Mouse (Mus musculus) MEL (cell line): ENCODE data around the gene Olfr117. TPM values are rescaled to one million over a fixed set of nuclear protein-coding genes. Genes with fewer than 3 reads are reported as not detected.

Experiments used
- DNase-seq: peaks from one replicate; pipeline ENCODE4 v3.0.0; 2011; ENCODE audit warnings: low read depth, low spot score
- H3K27ac ChIP-seq: 2 replicates; pipeline ENCODE4 v1.5.1; 2012; ENCODE audit warnings: low read depth, mild to moderate bottlenecking, control low read depth, low read length, moderate library complexity; ENCODE audit not compliant: control insufficient read depth
- H3K27me3 ChIP-seq, 2 experiments: fragments of 150-350 bp in 1 of 2; sonication (generic) in 1 of 2; 2 replicates each; pipeline ENCODE4 v1.6.1; 2012; ENCODE audit warnings: low read length in 2 of 2, mild to moderate bottlenecking in 2 of 2, improper control_type of control experiment in 1 of 2, moderate library complexity in 1 of 2; ENCODE audit not compliant: insufficient read depth in 2 of 2, control insufficient read depth in 1 of 2
- H3K36me3 ChIP-seq, 2 experiments: 2 replicates each; pipeline ENCODE4 v1.6.1; 2012 to 2014; ENCODE audit warnings: low read length in 2 of 2, improper control_type of control experiment in 1 of 2, inconsistent platforms in 1 of 2, mild to moderate bottlenecking in 1 of 2; ENCODE audit not compliant: insufficient read depth in 2 of 2, control insufficient read depth in 1 of 2
- H3K4me1 ChIP-seq, 2 experiments: fragments of 150-350 bp in 1 of 2; sonication (generic) in 1 of 2; 2 replicates each; pipeline ENCODE4 v1.6.1; 2012; ENCODE audit warnings: low read length in 2 of 2, improper control_type of control experiment in 1 of 2, mild to moderate bottlenecking in 1 of 2; ENCODE audit not compliant: insufficient read depth in 2 of 2, control insufficient read depth in 1 of 2
- H3K4me3 ChIP-seq, 2 experiments: fragments of 150-350 bp in 1 of 2; sonication (generic) in 1 of 2; 2 replicates each; pipeline ENCODE4 v1.5.1; 2012; ENCODE audit warnings: low read depth in 2 of 2, low read length in 2 of 2, mild to moderate bottlenecking in 2 of 2, moderate library complexity in 2 of 2, control low read depth in 1 of 2, improper control_type of control experiment in 1 of 2; ENCODE audit not compliant: control insufficient read depth in 1 of 2, insufficient read depth in 1 of 2
- H3K79me2 ChIP-seq: 2 replicates; pipeline ENCODE4 v1.6.1; 2012; ENCODE audit warnings: mild to moderate bottlenecking, low read length, moderate library complexity; ENCODE audit not compliant: control insufficient read depth, poor library complexity, insufficient read depth
- H3K9ac ChIP-seq: 2 replicates; pipeline ENCODE4 v1.6.1; 2012; ENCODE audit warnings: low read depth, mild to moderate bottlenecking, control low read depth, low read length, moderate library complexity; ENCODE audit not compliant: control insufficient read depth, poor library complexity, severe bottlenecking
- H3K9me3 ChIP-seq: fragments of 150-350 bp; sonication (generic); replicated peaks from 2 replicates; pipeline ENCODE4 v1.6.1; 2012; ENCODE audit warnings: mild to moderate bottlenecking, low read length, improper control_type of control experiment, moderate library complexity; ENCODE audit not compliant: insufficient read depth
- CTCF ChIP-seq, 3 experiments: IDR thresholded peaks in 2 of 3; conservative IDR thresholded peaks in 1 of 3; 2 replicates each; pipeline ENCODE4 v1.5.1; 2011 to 2012; ENCODE audit warnings: low read length in 3 of 3, low read depth in 2 of 3, mild to moderate bottlenecking in 2 of 3, improper control_type of control experiment in 1 of 3, inconsistent platforms in 1 of 3, mixed read lengths in 1 of 3, moderate library complexity in 1 of 3; ENCODE audit not compliant: control insufficient read depth in 1 of 3, insufficient read depth in 1 of 3, poor library complexity in 1 of 3, severe bottlenecking in 1 of 3
- E2F4 ChIP-seq: IDR thresholded peaks from 2 replicates; pipeline ENCODE4 v1.6.1; 2011; ENCODE audit warnings: low read depth, low read length, improper control_type of control experiment, borderline replicate concordance
- ELF1 ChIP-seq: IDR thresholded peaks from 2 replicates; pipeline ENCODE4 v1.6.1; 2014; ENCODE audit warnings: low read depth, mild to moderate bottlenecking, inconsistent platforms, low read length, improper control_type of control experiment, moderate library complexity
- EP300 ChIP-seq, 2 experiments: IDR thresholded peaks; 2 replicates each; pipeline ENCODE4 v1.6.1; 2011; ENCODE audit warnings: improper control_type of control experiment in 2 of 2, low read length in 2 of 2, low read depth in 1 of 2, mild to moderate bottlenecking in 1 of 2
- ETS1 ChIP-seq: IDR thresholded peaks from 2 replicates; pipeline ENCODE4 v1.6.1; 2012; ENCODE audit warnings: low read depth, mild to moderate bottlenecking, inconsistent platforms, low read length, improper control_type of control experiment, moderate library complexity
- GATA1 ChIP-seq: IDR thresholded peaks from 2 replicates; pipeline ENCODE4 v1.6.1; 2011; ENCODE audit warnings: low read depth, low read length, improper control_type of control experiment
- JUND ChIP-seq: IDR thresholded peaks from 2 replicates; pipeline ENCODE4 v1.6.1; 2011; ENCODE audit warnings: low read depth, mild to moderate bottlenecking, improper control_type of control experiment, low read length
- MXI1 ChIP-seq: IDR thresholded peaks from 2 replicates; pipeline ENCODE4 v1.6.1; 2011; ENCODE audit warnings: mild to moderate bottlenecking, low read depth, low read length, improper control_type of control experiment
- NELFE ChIP-seq: IDR thresholded peaks from 2 replicates; pipeline ENCODE4 v1.6.1; 2011; ENCODE audit warnings: low read depth, low read length, improper control_type of control experiment
- NRF1 ChIP-seq: IDR thresholded peaks from 2 replicates; pipeline ENCODE4 v1.6.1; 2014; ENCODE audit warnings: low read depth, mild to moderate bottlenecking, inconsistent platforms, low read length, improper control_type of control experiment, moderate library complexity; ENCODE audit not compliant: poor library complexity, insufficient read depth, severe bottlenecking
- POLR2A ChIP-seq, 2 experiments: IDR thresholded peaks; 2 replicates each; pipeline ENCODE4 v1.6.1; 2011 to 2012; ENCODE audit warnings: low read length in 2 of 2, mild to moderate bottlenecking in 2 of 2, control low read depth in 1 of 2, improper control_type of control experiment in 1 of 2, low read depth in 1 of 2, moderate library complexity in 1 of 2; ENCODE audit not compliant: control insufficient read depth in 1 of 2, insufficient read depth in 1 of 2, poor library complexity in 1 of 2
- POLR2AphosphoS2 ChIP-seq: IDR thresholded peaks from 2 replicates; pipeline ENCODE4 v1.6.1; 2011; ENCODE audit warnings: low read length, improper control_type of control experiment
- POLR2AphosphoS5 ChIP-seq: IDR thresholded peaks from 2 replicates; pipeline ENCODE4 v1.6.1; 2012; ENCODE audit warnings: low read depth, borderline replicate concordance, mild to moderate bottlenecking, inconsistent platforms, low read length, moderate library complexity, mixed read lengths
- RAD21 ChIP-seq: IDR thresholded peaks from 2 replicates; pipeline ENCODE4 v1.6.1; 2011; ENCODE audit warnings: mild to moderate bottlenecking, low read depth, low read length, improper control_type of control experiment
- SMC3 ChIP-seq: IDR thresholded peaks from 2 replicates; pipeline ENCODE4 v1.6.1; 2011; ENCODE audit warnings: low read depth, low read length, improper control_type of control experiment
- TBP ChIP-seq: IDR thresholded peaks from 2 replicates; pipeline ENCODE4 v1.8.0; 2011; ENCODE audit warnings: low read depth, low read length, improper control_type of control experiment
- TCF12 ChIP-seq: IDR thresholded peaks from 2 replicates; pipeline ENCODE4 v1.6.1; 2014; ENCODE audit warnings: low read depth, mild to moderate bottlenecking, inconsistent platforms, low read length, improper control_type of control experiment, moderate library complexity
- USF2 ChIP-seq, 2 experiments: IDR thresholded peaks; 2 replicates each; pipeline ENCODE4 v1.6.1; 2011 to 2012; ENCODE audit warnings: improper control_type of control experiment in 2 of 2, low read length in 2 of 2, borderline replicate concordance in 1 of 2, inconsistent platforms in 1 of 2, low read depth in 1 of 2, mild to moderate bottlenecking in 1 of 2; ENCODE audit not compliant: insufficient read depth in 1 of 2
- polyA plus RNA-seq, 2 experiments: library from polyadenylated mRNA; stranded (reverse) in 1 of 2; unstranded in 1 of 2; fragments of >175 nt in 1 of 2; fragments of >200 nt in 1 of 2; gene quantifications; 2 replicates each; pipeline versions ENCODE4 v1.2.1 to v1.2.4; 2012; ENCODE audit warnings: low replicate concordance in 2 of 2, low read depth in 1 of 2; ENCODE audit not compliant: insufficient read length in 2 of 2, insufficient read depth in 1 of 2, missing spikeins in 1 of 2
- total RNA-seq: library from RNA; depleted of rRNA; stranded (reverse); fragments of 300-350 nt; gene quantifications from 2 replicates; pipeline ENCODE4 v1.2.3, GENCODE M21; 2012; rRNA removed

The Olfr117 gene
- total and polyA plus RNA-seq, 3 experiments, result 0.03 TPM; not detected in 2

DNA sequence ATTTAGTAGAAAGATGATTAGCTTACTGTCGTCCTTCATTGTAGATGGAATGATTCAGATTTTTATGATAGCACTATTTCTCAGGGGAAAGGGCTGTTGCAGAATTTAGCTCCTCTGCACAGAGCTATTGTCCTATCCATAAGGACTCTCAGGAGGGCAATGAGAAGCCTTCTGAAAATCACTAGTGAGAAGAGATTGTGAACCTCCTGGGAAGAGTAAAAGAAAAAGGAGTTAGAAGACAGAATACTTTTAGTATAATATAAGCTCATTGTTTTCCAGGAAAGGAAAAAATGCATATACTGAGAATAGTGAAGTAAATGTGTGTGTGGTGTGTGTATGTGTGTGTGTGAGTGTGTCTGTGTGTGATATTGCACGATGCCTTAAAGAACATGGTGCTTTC lies 3.1 kb upstream of the Olfr117 start, which contains the start of gene Olfr118:
Gene Olfr118, plus strand, starts transcription at position 301 of the 400 bp plus-strand sequence.
- Histone ChIP-seq H3K36me3 (no peaks in the 10 kb centered on the region), H3K4me3 (no peak within 1 kb of the TSS), H3K9ac (no peak within 1 kb of the TSS), H3K27me3 (no peaks in the 10 kb centered on the region), H3K27ac (no peak within 1 kb of the TSS), H3K4me1 (no peaks in the 10 kb centered on the region), H3K79me2 (no peaks in the 10 kb centered on the region), H3K9me3 (no peaks in the 10 kb centered on the region)
- TF ChIP-seq ETS1 (no peak), EP300 (IDR thresholded peaks at IDR 0.05; ENCODE audit: low read depth in 1 of 2, low read length in 2 of 2) (no peak), POLR2A (IDR thresholded peaks at IDR 0.05; ENCODE audit: control insufficient read depth in 1 of 2, insufficient read depth in 1 of 2, low read depth in 1 of 2, low read length in 2 of 2, poor library complexity in 1 of 2) (no peak), USF2 (IDR thresholded peaks at IDR 0.05; ENCODE audit: borderline replicate concordance in 1 of 2, insufficient read depth in 1 of 2, low read depth in 1 of 2, low read length in 2 of 2) (no peak), E2F4 (no peak)
- DNase-seq, result no peak

GRCm38 (mm10) chr17:37627009-37627408 lies 36.6 kb downstream of the Olfr117 start, which contains the start of the genes Olfr115 and Olfr116:
Gene Olfr115 (minus strand): TSS chr17:37627109.
Gene Olfr116 (minus strand): TSS chr17:37627199.
- Histone ChIP-seq H3K27ac (no peak within 1 kb of the TSS), H3K9me3 (no peaks in the 10 kb centered on the region), H3K9ac (no peak within 1 kb of the TSS), H3K79me2 (no peaks in the 10 kb centered on the region), H3K36me3 (no peaks in the 10 kb centered on the region), H3K4me1 (no peaks in the 10 kb centered on the region), H3K27me3 (no peaks in the 10 kb centered on the region), H3K4me3 (no peak within 1 kb of the TSS)
- DNase-seq, result no peak
- TF ChIP-seq POLR2AphosphoS5 (no peak), RAD21 (no peak), NELFE (no peak), JUND (no peak), POLR2AphosphoS2 (no peak), NRF1 (no peak), GATA1 (no peak), TBP (no peak), ELF1 (no peak), TCF12 (no peak), SMC3 (no peak), MXI1 (no peak), CTCF (IDR thresholded peaks at IDR 0.05 in 2 of 3, conservative IDR thresholded peaks at IDR 0.05 in 1 of 3; ENCODE audit: control insufficient read depth in 1 of 3, insufficient read depth in 1 of 3, low read depth in 2 of 3, low read length in 3 of 3, poor library complexity in 1 of 3, severe bottlenecking in 1 of 3) (no peak)

Other genes with a start within 250 kb of the Olfr117 start
- gene Olfr108, start 218.3 kb downstream of the Olfr117 start, total RNA-seq, result not detected in 2 replicates
- not detected for gene Olfr108, start 218.3 kb downstream of the Olfr117 start, polyA plus RNA-seq
- not detected in 2 replicates for gene Olfr109, start 204.9 kb downstream of the Olfr117 start, total RNA-seq
- gene Olfr109, start 204.9 kb downstream of the Olfr117 start, polyA plus RNA-seq, result not detected
- not detected in 2 replicates for gene H2-M2, start 180.2 kb downstream of the Olfr117 start, total RNA-seq
- gene H2-M2, start 180.2 kb downstream of the Olfr117 start, polyA plus RNA-seq, result under 1 TPM in 1 of 2 experiments, not detected in 1; 0.88 TPM
- not detected in 2 replicates for gene Olfr110, start 171.3 kb downstream of the Olfr117 start, total RNA-seq
- not detected for gene Olfr110, start 171.3 kb downstream of the Olfr117 start, polyA plus RNA-seq
- not detected in 2 replicates for gene Olfr111, start 155.8 kb downstream of the Olfr117 start, total RNA-seq
- gene Olfr111, start 155.8 kb downstream of the Olfr117 start, polyA plus RNA-seq, result not detected
- not detected in 2 replicates for gene Olfr112, start 94.3 kb downstream of the Olfr117 start, total RNA-seq
- gene Olfr112, start 94.3 kb downstream of the Olfr117 start, polyA plus RNA-seq, result not detected
- gene Olfr113, start 86.1 kb downstream of the Olfr117 start, total RNA-seq, result not detected in 2 replicates
- gene Olfr113, start 86.1 kb downstream of the Olfr117 start, polyA plus RNA-seq, result not detected
- not detected in 2 replicates for gene Olfr114, start 71.0 kb downstream of the Olfr117 start, total RNA-seq
- gene Olfr114, start 71.0 kb downstream of the Olfr117 start, polyA plus RNA-seq, result not detected
- not detected in 2 replicates for gene Olfr115, start 36.7 kb downstream of the Olfr117 start, total RNA-seq
- not detected for gene Olfr115, start 36.7 kb downstream of the Olfr117 start, polyA plus RNA-seq
- gene Olfr116, start 36.6 kb downstream of the Olfr117 start, total RNA-seq, result not detected in 2 replicates
- not detected for gene Olfr116, start 36.6 kb downstream of the Olfr117 start, polyA plus RNA-seq
- not detected in 2 replicates for gene Olfr118, start 3.2 kb upstream of the Olfr117 start, total RNA-seq
- not detected for gene Olfr118, start 3.2 kb upstream of the Olfr117 start, polyA plus RNA-seq
- gene Olfr119, start 32.8 kb upstream of the Olfr117 start, total RNA-seq, result not detected in 2 replicates
- not detected for gene Olfr119, start 32.8 kb upstream of the Olfr117 start, polyA plus RNA-seq
- not detected in 2 replicates for gene Olfr120, start 58.0 kb upstream of the Olfr117 start, total RNA-seq
- not detected for gene Olfr120, start 58.0 kb upstream of the Olfr117 start, polyA plus RNA-seq
- gene Olfr121, start 85.1 kb upstream of the Olfr117 start, total RNA-seq, result not detected in 2 replicates
- gene Olfr121, start 85.1 kb upstream of the Olfr117 start, polyA plus RNA-seq, result not detected
- gene Olfr122, start 104.8 kb upstream of the Olfr117 start, total RNA-seq, result not detected in 2 replicates
- gene Olfr122, start 104.8 kb upstream of the Olfr117 start, polyA plus RNA-seq, result not detected
- not detected in 2 replicates for gene Olfr123, start 129.7 kb upstream of the Olfr117 start, total RNA-seq
- not detected for gene Olfr123, start 129.7 kb upstream of the Olfr117 start, polyA plus RNA-seq
- not detected in 2 replicates for gene Olfr124, start 136.1 kb upstream of the Olfr117 start, total RNA-seq
- gene Olfr124, start 136.1 kb upstream of the Olfr117 start, polyA plus RNA-seq, result not detected
- gene Olfr125, start 169.2 kb upstream of the Olfr117 start, total RNA-seq, result not detected in 2 replicates
- gene Olfr125, start 169.2 kb upstream of the Olfr117 start, polyA plus RNA-seq, result not detected
- not detected in 2 replicates for gene Olfr126, start 183.7 kb upstream of the Olfr117 start, total RNA-seq
- gene Olfr126, start 183.7 kb upstream of the Olfr117 start, polyA plus RNA-seq, result not detected
- gene Olfr127, start 236.7 kb upstream of the Olfr117 start, total RNA-seq, result not detected in 2 replicates
- gene Olfr127, start 236.7 kb upstream of the Olfr117 start, polyA plus RNA-seq, result under 1 TPM in 1 of 2 experiments, not detected in 1; 0.11 TPM